Mouse (Mus musculus) spleen, adult 2 months (tissue): ENCODE results near the gene Rps6ka1. TPM values are rescaled to one million over a fixed set of nuclear protein-coding genes. Genes with fewer than 3 reads are reported as not detected.

Experiments
- DNase-seq, 2 experiments: peaks; one replicate each; pipeline versions ENCODE4 v3.0.0 to v3.0.0-alpha.2; 2012 to 2021; ENCODE audit warnings: low spot score in 2 of 2, low read depth in 1 of 2
- H3K27ac ChIP-seq: fragments of 200-500 bp; 2 replicates; pipeline ENCODE4 v1.5.1; 2012; ENCODE audit warnings: low read length, inconsistent platforms; ENCODE audit not compliant: insufficient read depth
- H3K27me3 ChIP-seq: fragments of 200-500 bp; 2 replicates; pipeline ENCODE4 v1.6.1; 2012; ENCODE audit warnings: mild to moderate bottlenecking, moderate library complexity, low read length, inconsistent platforms; ENCODE audit not compliant: control insufficient read depth, insufficient read depth
- H3K36me3 ChIP-seq: fragments of 200-500 bp; 2 replicates; pipeline ENCODE4 v1.6.1; 2012; ENCODE audit warnings: mild to moderate bottlenecking, low read length, inconsistent platforms; ENCODE audit not compliant: control insufficient read depth, insufficient read depth
- H3K4me1 ChIP-seq: fragments of 200-500 bp; 2 replicates; pipeline ENCODE4 v1.6.1; 2011; ENCODE audit warnings: inconsistent platforms; ENCODE audit not compliant: control insufficient read depth, insufficient read depth, insufficient read length
- H3K4me3 ChIP-seq: fragments of 200-500 bp; 2 replicates; pipeline ENCODE4 v1.5.1; 2011; ENCODE audit warnings: mild to moderate bottlenecking, inconsistent platforms; ENCODE audit not compliant: insufficient read depth, insufficient read length; ENCODE audit errors: extremely low read depth
- CTCF ChIP-seq: fragments of 200-500 bp; IDR thresholded peaks from 2 replicates; pipeline ENCODE4 v1.5.1; 2011; ENCODE audit warnings: mild to moderate bottlenecking, inconsistent platforms; ENCODE audit not compliant: insufficient read depth, insufficient read length, insufficient replicate concordance; ENCODE audit errors: extremely low read depth
- POLR2A ChIP-seq: fragments of 200-500 bp; IDR thresholded peaks from 2 replicates; pipeline ENCODE4 v1.6.1; 2011; ENCODE audit warnings: low read depth, low read length, inconsistent platforms
- WGBS: fragments of 180-500 bp; shearing (Covaris S2); methylation state at CpG from one replicate; pipeline ENCODE4 v1.1.7; 2018; 5-methylcytosine and 5-hydroxymethylcytosine counted together
- polyA plus RNA-seq: library from polyadenylated mRNA; depleted of rRNA; stranded (reverse); fragments of >200 nt; gene quantifications from 2 replicates; pipeline ENCODE4 v1.2.3, GENCODE M21; 2012

Gene Rps6ka1
- polyA plus RNA-seq, 1 experiment = 76.6 TPM

- H3K4me3 ChIP-seq = no peak overlapping the region
- peaks cover 3% of the 10 kb centered on the region; the same call in 1 of the 2 replicates for H3K4me1 ChIP-seq
- WGBS = 83% methylated on average over 15 of the region's 15 CpGs
- no peaks in the 10 kb centered on the region for H3K36me3 ChIP-seq
- no peak for TF ChIP-seq CTCF
- no peak for TF ChIP-seq POLR2A
- H3K27ac ChIP-seq = no peak overlapping the region
- DNase-seq = no peak
- no peaks in the 10 kb centered on the region for H3K27me3 ChIP-seq
These were observed 54.4 kb downstream of the Rps6ka1 start for GRCm38 (mm10) chr4:133832945-133833874.

- no peaks in the 10 kb centered on the region for H3K36me3 ChIP-seq
- H3K27me3 ChIP-seq = no peaks in the 10 kb centered on the region
- WGBS = 100% methylated on average over 1 of the region's 1 CpGs
- no peak for DNase-seq
- no peak overlapping the region for H3K4me3 ChIP-seq
- H3K4me1 ChIP-seq = peaks cover 9% of the 10 kb centered on the region; the same call in 1 of the 2 replicates
- TF ChIP-seq CTCF (no peak), POLR2A (no peak)
- H3K27ac ChIP-seq = no peak overlapping the region
These were observed 57.1 kb downstream of the Rps6ka1 start for GRCm38 (mm10) chr4:133830453-133830852.

GRCm38 (mm10) chr4:133829281-133830070 is 58.1 kb downstream of the Rps6ka1 start:
- peaks cover 9% of the 10 kb centered on the region; the same call in 1 of the 2 replicates for H3K4me1 ChIP-seq
- no peak overlapping the region for H3K4me3 ChIP-seq
- no peaks in the 10 kb centered on the region for H3K36me3 ChIP-seq
- 12% methylated on average over 10 of the region's 10 CpGs for WGBS
- peak; percentile 61 to 77 for DNase-seq
- TF ChIP-seq CTCF = peak; percentile 70; the same call in 1 of the 2 replicates
- no peak for TF ChIP-seq POLR2A
- no peak overlapping the region for H3K27ac ChIP-seq
- H3K27me3 ChIP-seq = no peaks in the 10 kb centered on the region

- H3K27me3 ChIP-seq = no peaks in the 10 kb centered on the region
- peaks cover 9% of the 10 kb centered on the region; the same call in 1 of the 2 replicates for H3K4me1 ChIP-seq
- no peak overlapping the region for H3K4me3 ChIP-seq
- DNase-seq = peak in 1 of 2 experiments; percentile 49
- WGBS = 39% methylated on average over 25 of the region's 25 CpGs
- H3K27ac ChIP-seq = no peak overlapping the region
- no peaks in the 10 kb centered on the region for H3K36me3 ChIP-seq
- TF ChIP-seq CTCF (no peak), POLR2A (no peak)
These were observed 59.5 kb downstream of the Rps6ka1 start for GRCm38 (mm10) chr4:133827887-133828794.

- DNase-seq = no peak
- Histone ChIP-seq H3K36me3 (no peaks in the 10 kb centered on the region), H3K27me3 (no peaks in the 10 kb centered on the region), H3K27ac (no peak overlapping the region), H3K4me3 (no peak overlapping the region), H3K4me1 (peaks cover 9% of the 10 kb centered on the region; the same call in 1 of the 2 replicates)
- no peak for TF ChIP-seq POLR2A
- TF ChIP-seq CTCF = no peak
- 62% methylated on average over 6 of the region's 6 CpGs for WGBS
These were observed 60.2 kb downstream of the Rps6ka1 start for GRCm38 (mm10) chr4:133827354-133827753.

- peaks cover 14% of the 10 kb centered on the region; the same call in 1 of the 2 replicates for H3K4me1 ChIP-seq
- no peaks in the 10 kb centered on the region for H3K36me3 ChIP-seq
- DNase-seq = no peak
- no peak for TF ChIP-seq CTCF
- no peak for TF ChIP-seq POLR2A
- 43% methylated on average over 3 of the region's 3 CpGs for WGBS
- H3K4me3 ChIP-seq = no peak overlapping the region
- no peak overlapping the region for H3K27ac ChIP-seq
- H3K27me3 ChIP-seq = no peaks in the 10 kb centered on the region
These were observed 61.9 kb downstream of the Rps6ka1 start for GRCm38 (mm10) chr4:133825731-133826130.
